Mouse (Mus musculus) erythroblast, embryonic 14.5 days (primary cell): ENCODE measurements around the gene Cacna1c. TPM values are rescaled to one million over a fixed set of nuclear protein-coding genes. Genes with fewer than 3 reads are reported as not detected.

ENCODE experiments used
- H3K27me3 ChIP-seq: 2 replicates; pipeline ENCODE4 v1.6.1; 2012; ENCODE audit warnings: inconsistent platforms; ENCODE audit not compliant: control insufficient read depth
- H3K36me3 ChIP-seq: 2 replicates; pipeline ENCODE4 v1.6.1; 2012; ENCODE audit warnings: mild to moderate bottlenecking, inconsistent platforms; ENCODE audit not compliant: control insufficient read depth
- H3K4me1 ChIP-seq: 2 replicates; pipeline ENCODE4 v1.6.1; 2012; ENCODE audit warnings: inconsistent platforms; ENCODE audit not compliant: control insufficient read depth
- H3K4me3 ChIP-seq: replicated peaks from 2 replicates; pipeline ENCODE3; 2012; ENCODE audit warnings: moderate library complexity, mild to moderate bottlenecking, inconsistent platforms
- H3K9me3 ChIP-seq: 2 replicates; pipeline ENCODE4 v1.6.1; 2012; ENCODE audit warnings: low read length, inconsistent platforms, mixed read lengths; ENCODE audit not compliant: control insufficient read depth
- GATA1 ChIP-seq: IDR thresholded peaks from 2 replicates; pipeline ENCODE4 v1.6.1; 2012; ENCODE audit warnings: low read length, inconsistent platforms, mixed read lengths
- TAL1 ChIP-seq: IDR thresholded peaks from 3 replicates; pipeline ENCODE4 v1.6.1; 2012; ENCODE audit warnings: low read length, inconsistent platforms, mixed read lengths
- polyA plus RNA-seq: library from polyadenylated mRNA; stranded (reverse); fragments of >175 nt; gene quantifications from 2 replicates; pipeline ENCODE4 v1.2.3, GENCODE M21; 2012

The Cacna1c gene
- polyA plus RNA-seq, 1 experiment, result 0.14 TPM

GRCm38 (mm10) chr6:118779201-118779600 is 417.0 kb downstream of the Cacna1c start:
- Histone ChIP-seq H3K4me3 (no peak overlapping the region), H3K27me3 (no peaks in the 10 kb centered on the region), H3K36me3 (no peaks in the 10 kb centered on the region), H3K4me1 (peaks cover 32% of the 10 kb centered on the region), H3K9me3 (peaks cover 4% of the 10 kb centered on the region)
- TF ChIP-seq GATA1, result no peak
- no peak for TF ChIP-seq TAL1

DNA sequence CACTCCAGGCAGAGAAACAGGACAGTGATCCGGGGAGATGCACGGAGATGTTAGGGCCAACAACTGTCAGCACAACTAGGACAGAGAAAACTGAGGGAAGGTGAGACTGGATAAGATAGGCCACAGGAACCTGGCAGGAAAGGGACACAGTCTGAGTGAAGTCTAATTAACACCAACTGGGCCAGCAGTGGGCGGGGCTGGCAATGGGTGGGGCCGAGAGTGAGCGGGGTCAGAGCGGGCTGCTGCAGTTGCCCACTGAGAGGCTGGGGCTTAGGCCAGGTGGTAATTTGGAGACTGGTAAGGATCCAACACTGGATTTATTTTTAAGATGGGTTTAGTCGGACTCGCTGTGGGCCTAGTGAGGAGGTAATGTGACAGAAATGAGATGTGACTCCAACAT is 418.8 kb downstream of the Cacna1c start:
- no peaks in the 10 kb centered on the region for H3K27me3 ChIP-seq
- H3K4me3 ChIP-seq, result no peak overlapping the region
- peaks cover 37% of the 10 kb centered on the region for H3K4me1 ChIP-seq
- no peaks in the 10 kb centered on the region for H3K36me3 ChIP-seq
- H3K9me3 ChIP-seq, result peaks cover 4% of the 10 kb centered on the region
- TF ChIP-seq TAL1 (no peak), GATA1 (no peak)

GRCm38 (mm10) chr6:118776459-118776858 is 419.8 kb downstream of the Cacna1c start:
- Histone ChIP-seq H3K27me3 (no peaks in the 10 kb centered on the region), H3K4me3 (no peak overlapping the region), H3K36me3 (no peaks in the 10 kb centered on the region), H3K9me3 (peaks cover 4% of the 10 kb centered on the region), H3K4me1 (peaks cover 44% of the 10 kb centered on the region)
- no peak for TF ChIP-seq GATA1
- no peak for TF ChIP-seq TAL1

DNA sequence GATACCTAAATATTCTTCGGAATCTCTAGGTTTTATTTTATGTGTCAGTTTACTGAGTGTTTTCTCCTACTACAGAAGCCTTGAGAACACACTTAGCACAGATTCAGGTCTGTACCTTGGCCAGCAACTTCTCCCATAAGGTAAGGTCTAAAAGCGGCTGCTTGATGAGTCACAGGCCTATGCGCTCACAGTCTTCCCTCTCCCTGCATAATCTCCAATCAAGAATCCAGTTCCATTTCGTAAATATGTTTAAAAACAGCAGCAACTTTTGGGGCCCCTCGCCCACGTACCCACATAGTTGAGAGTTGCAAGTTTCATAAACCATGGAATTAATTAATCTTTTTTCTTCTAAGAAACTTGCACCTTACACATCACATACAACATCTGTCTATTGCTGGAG is 423.6 kb downstream of the Cacna1c start:
- H3K4me1 ChIP-seq, result peaks cover 63% of the 10 kb centered on the region
- H3K4me3 ChIP-seq, result no peak overlapping the region
- no peaks in the 10 kb centered on the region for H3K27me3 ChIP-seq
- peaks cover 15% of the 10 kb centered on the region for H3K9me3 ChIP-seq
- peaks cover 2% of the 10 kb centered on the region; the same call in 1 of the 2 replicates for H3K36me3 ChIP-seq
- TF ChIP-seq GATA1, result no peak
- TF ChIP-seq TAL1, result no peak

- H3K9me3 ChIP-seq, result peaks cover 15% of the 10 kb centered on the region
- peak; percentile 39 for TF ChIP-seq GATA1
- TF ChIP-seq TAL1, result no peak
- peaks cover 53% of the 10 kb centered on the region for H3K4me1 ChIP-seq
- H3K27me3 ChIP-seq, result no peaks in the 10 kb centered on the region
- H3K36me3 ChIP-seq, result peaks cover 2% of the 10 kb centered on the region; the same call in 1 of the 2 replicates
- peak overlapping the region; percentile 9 for H3K4me3 ChIP-seq
Observed at GRCm38 (mm10) chr6:118771121-118771520, 425.1 kb downstream of the Cacna1c start.

DNA sequence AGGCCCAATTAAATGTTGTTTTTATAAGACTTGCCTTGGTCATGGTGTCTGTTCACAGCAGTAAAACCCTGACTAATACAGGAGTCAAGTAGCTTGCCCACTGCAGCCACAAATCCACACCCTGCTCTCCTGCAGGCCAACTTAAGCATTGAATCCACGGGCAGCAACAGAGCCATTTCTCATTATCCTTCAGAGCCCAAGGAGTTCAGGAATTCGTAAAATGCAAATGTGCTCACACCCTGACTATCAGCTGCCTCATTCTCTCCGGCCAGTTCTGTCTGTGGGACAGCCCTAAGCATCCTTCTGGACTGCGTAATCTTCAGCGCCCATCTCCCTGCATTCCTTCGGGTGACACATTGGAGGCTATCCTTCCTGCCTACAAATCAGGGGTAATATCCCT is 425.8 kb downstream of the Cacna1c start:
- TF ChIP-seq GATA1 (no peak), TAL1 (no peak)
- Histone ChIP-seq H3K4me1 (peaks cover 48% of the 10 kb centered on the region), H3K4me3 (peak overlapping the region; percentile 6), H3K9me3 (peaks cover 15% of the 10 kb centered on the region), H3K27me3 (no peaks in the 10 kb centered on the region), H3K36me3 (peaks cover 2% of the 10 kb centered on the region; the same call in 1 of the 2 replicates)

DNA sequence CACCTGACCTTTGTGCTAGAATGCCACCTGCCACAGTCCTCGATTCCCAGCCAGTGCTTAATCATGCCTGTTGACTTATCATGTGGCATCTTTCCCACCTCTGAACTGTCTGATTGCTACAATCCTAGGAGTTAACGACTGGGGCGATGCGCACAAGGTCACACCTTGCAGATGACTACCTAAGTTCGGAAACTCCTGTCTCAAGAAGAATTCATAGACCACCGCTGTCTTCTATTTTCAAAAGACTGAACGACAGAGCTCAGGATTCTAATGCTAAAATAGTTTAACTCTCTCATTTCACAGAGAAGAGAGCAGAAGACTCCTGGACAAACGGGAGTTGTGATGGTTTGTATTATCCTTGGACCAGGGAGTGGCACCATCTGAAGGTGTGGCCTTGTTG is 426.4 kb downstream of the Cacna1c start:
- Histone ChIP-seq H3K4me1 (peaks cover 48% of the 10 kb centered on the region), H3K9me3 (peaks cover 13% of the 10 kb centered on the region), H3K36me3 (peaks cover 2% of the 10 kb centered on the region; the same call in 1 of the 2 replicates), H3K27me3 (no peaks in the 10 kb centered on the region), H3K4me3 (no peak overlapping the region)
- no peak for TF ChIP-seq GATA1
- no peak for TF ChIP-seq TAL1

DNA sequence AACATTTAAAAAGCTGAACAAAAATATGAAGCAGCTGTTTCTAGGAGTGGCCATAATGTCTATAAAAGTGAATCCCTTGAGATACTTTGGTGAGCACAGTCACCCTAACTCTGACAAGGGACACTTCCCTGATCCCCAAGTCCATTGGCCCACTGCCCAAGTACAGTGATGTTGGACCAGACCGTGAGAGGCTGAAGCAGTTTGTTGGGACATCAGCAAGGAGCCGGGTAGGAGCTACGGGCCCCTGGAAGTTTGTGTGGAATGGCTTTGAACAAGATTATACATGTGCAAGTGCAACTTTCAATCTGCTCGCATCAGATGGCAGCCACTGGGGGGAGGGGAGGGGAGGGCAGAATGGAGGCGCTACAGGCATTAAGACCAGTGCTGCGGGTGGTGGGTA is 428.5 kb downstream of the Cacna1c start:
- Histone ChIP-seq H3K4me3 (no peak overlapping the region), H3K36me3 (peaks cover 2% of the 10 kb centered on the region; the same call in 1 of the 2 replicates), H3K27me3 (no peaks in the 10 kb centered on the region), H3K9me3 (peaks cover 11% of the 10 kb centered on the region), H3K4me1 (peaks cover 48% of the 10 kb centered on the region)
- TF ChIP-seq TAL1 (no peak), GATA1 (no peak)

DNA sequence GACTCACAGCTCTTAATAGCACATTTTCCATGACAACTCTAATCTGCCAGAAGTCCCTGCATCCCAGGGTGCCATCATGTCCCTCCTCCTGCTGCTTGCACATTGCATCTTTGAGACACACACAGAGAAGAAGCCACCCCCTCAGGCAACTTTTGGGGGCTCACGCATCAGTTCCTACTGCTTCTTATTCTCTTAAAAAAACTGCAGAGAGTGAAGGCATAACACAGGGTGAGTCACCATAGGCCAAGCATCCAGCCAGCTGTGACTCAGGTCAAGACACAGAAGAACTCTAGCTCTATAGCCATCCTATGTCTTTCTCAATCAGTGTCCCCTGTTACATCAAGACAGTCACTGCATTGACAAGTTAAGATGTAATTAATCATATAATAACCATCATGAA is 431.0 kb downstream of the Cacna1c start:
- Histone ChIP-seq H3K4me3 (no peak overlapping the region), H3K9me3 (peaks cover 7% of the 10 kb centered on the region), H3K36me3 (peaks cover 2% of the 10 kb centered on the region; the same call in 1 of the 2 replicates), H3K27me3 (no peaks in the 10 kb centered on the region), H3K4me1 (peaks cover 39% of the 10 kb centered on the region)
- TF ChIP-seq TAL1, result no peak
- no peak for TF ChIP-seq GATA1

GRCm38 (mm10) chr6:118759015-118759414 is 437.2 kb downstream of the Cacna1c start:
- Histone ChIP-seq H3K27me3 (no peaks in the 10 kb centered on the region), H3K9me3 (no peaks in the 10 kb centered on the region), H3K36me3 (peaks cover 3% of the 10 kb centered on the region; the same call in 1 of the 2 replicates), H3K4me1 (peaks cover 67% of the 10 kb centered on the region), H3K4me3 (peak overlapping the region; percentile 48)
- TF ChIP-seq TAL1 (no peak), GATA1 (no peak)
